Mouse (Mus musculus): ENCODE measurements at regions not wholly inside any gene's neighbourhood (a gene's known extent, or its start where the extent isn't known, plus 50 kb on each side); places are given as distances from the start of the nearest gene placed in this dataset.

GRCm38 (mm10) chr13:70233896-70234799 is 403.3 kb downstream of the Ice1 start:
- TF ChIP-seq EP300 (IDR thresholded peaks at IDR 0.05; ENCODE audit: low read length) = no peak
- TF ChIP-seq NELFE (IDR thresholded peaks at IDR 0.05; ENCODE audit: low read depth, low read length) = no peak
- TF ChIP-seq MAX (IDR thresholded peaks at IDR 0.05; ENCODE audit: low read length) = no peak
- no peak for TF ChIP-seq CTCF (conservative IDR thresholded peaks at IDR 0.05 in 1 of 2, IDR thresholded peaks at IDR 0.05 in 1 of 2; ENCODE audit: low read depth in 2 of 2, low read length in 2 of 2)
- TF ChIP-seq POLR2A (IDR thresholded peaks at IDR 0.05; ENCODE audit: low read depth, low read length) = no peak
- TF ChIP-seq BHLHE40 (IDR thresholded peaks at IDR 0.05; ENCODE audit: low read depth, low read length) = no peak
- TF ChIP-seq MAFK (IDR thresholded peaks at IDR 0.05; ENCODE audit: insufficient replicate concordance, low read length) = no peak
- no peak for TF ChIP-seq RAD21 (IDR thresholded peaks at IDR 0.05; ENCODE audit: low read depth, low read length)
- no peak for TF ChIP-seq E2F4 (IDR thresholded peaks at IDR 0.05; ENCODE audit: insufficient replicate concordance, low read depth, low read length)
- no peak for TF ChIP-seq MXI1 (IDR thresholded peaks at IDR 0.05; ENCODE audit: low read depth, low read length)
- TF ChIP-seq HCFC1 (IDR thresholded peaks at IDR 0.05; ENCODE audit: low read depth, low read length) = no peak
